20 mouse cellular contexts compared by ENCODE assay signal in genomic region chr1:163085570-163085969, GRCm38 (mm10). TPM values are rescaled to one million over a fixed set of nuclear protein-coding genes. Genes with fewer than 3 reads are reported as not detected.
DNase-seq lines count a peak whose midpoint lies in the region; TF ChIP-seq lines count a peak whose summit lies in the region.
"Had no signal": no experiment of that assay in that cellular context is flagged by ENCODE, and none has a peak within 500 bp of the region (broad histone marks: within the 10 kb centered on the region; RNA-seq: fewer than 3 reads in every experiment).

Gene Mroh9 (minus strand): TSS chr1:163085670.

- no peaks in the 10 kb centered on the region for H3K27me3 ChIP-seq in testis, adult 2 months (ENCODE audit: control insufficient read depth, insufficient read depth, low read length)
- H3K27me3 ChIP-seq: CH12.LX had no signal

- no peak for TF ChIP-seq CTCF in testis, adult 2 months (IDR thresholded peaks at IDR 0.05; ENCODE audit: control insufficient read depth, insufficient read depth, insufficient replicate concordance, low read depth, low read length)

- no peak for TF ChIP-seq POLR2A in testis, adult 2 months (IDR thresholded peaks at IDR 0.05; ENCODE audit: control insufficient read depth, low read depth, low read length)

- no peak for DNase-seq in testis, postnatal 10 days (ENCODE audit: low spot score)
- DNase-seq: adrenal gland, adult 2 months; adrenal gland, adult 8-10 months; adrenal gland, postnatal 10 days; adrenal gland, postnatal 14 days; adrenal gland, postnatal 25 days; adrenal gland, postnatal 36 days; B cell, adult 2 months; cerebellum, adult 11 months; cerebellum, adult 11-12 months; cerebellum, adult 18-20 months; cerebellum, adult 2 months had no signal

- H3K27ac ChIP-seq in testis, adult 2 months (ENCODE audit: control insufficient read depth, insufficient read depth, low read depth, low read length), result no peak within 1 kb of the TSS

- no peaks in the 10 kb centered on the region for H3K36me3 ChIP-seq in testis, adult 2 months (ENCODE audit: control insufficient read depth, insufficient read depth, low read length)
- H3K36me3 ChIP-seq: G1E had no signal

- peak within 1 kb of the TSS; percentile 63 for H3K4me3 ChIP-seq in testis, adult 2 months (ENCODE audit: control insufficient read depth, low read depth, low read length)

- no peaks in the 10 kb centered on the region for H3K4me1 ChIP-seq in testis, adult 2 months (ENCODE audit: control insufficient read depth, insufficient read depth, low read length)

RNA-seq across cellular contexts. Expression of gene Mroh9, which starts in this region (rescaled TPM):
- 8.3 and 10.5 TPM in 2 replicates for polyA plus RNA-seq in testis, adult 2 months (2012; rRNA removed)
- polyA plus RNA-seq: activated CD4-positive, CD25-positive, alpha-beta regulatory T cell, adult 4 months; adrenal gland, adult 2 months; brain, embryonic 14.5 days; C2C12; CD4-positive, CD25-positive, alpha-beta regulatory T cell, adult 4 months; cerebellum, adult 2 months; G1E; Patski had no signal
